Mouse (Mus musculus): ENCODE results near the gene Fam50b. TPM values are rescaled to one million over a fixed set of nuclear protein-coding genes. Genes with fewer than 3 reads are reported as not detected.

The Fam50b gene
- polyA plus RNA-seq, 1 experiment from 2014 or later = not detected

DNA sequence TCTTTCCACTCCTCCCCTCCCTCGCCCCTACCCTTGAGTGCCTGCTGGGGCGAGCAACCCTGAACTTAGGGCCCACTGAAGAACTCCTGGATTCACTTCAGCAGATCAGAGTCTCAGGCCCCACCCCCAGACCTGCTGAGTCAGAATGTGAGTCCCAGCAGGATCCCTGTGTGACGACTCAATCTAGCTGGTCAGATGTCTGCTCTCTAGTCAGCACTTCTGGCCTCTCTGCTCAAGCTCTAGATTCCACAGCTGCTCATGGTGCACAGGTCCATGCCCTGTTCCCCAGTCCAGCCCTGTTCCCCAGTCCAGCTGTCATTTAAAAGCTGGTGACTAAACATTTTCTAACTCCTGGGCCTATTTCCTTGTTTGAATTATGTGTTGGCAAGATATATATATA is 13.9 kb downstream of the Fam50b start:
- 73% methylated on average over 3 of the region's 3 CpGs for WGBS

GRCm38 (mm10) chr13:34759202-34759601 is 24.6 kb downstream of the Fam50b start:
- ATAC-seq (ENCODE audit: low read depth) = no peak
- WGBS = 98% methylated on average over 9 of the region's 9 CpGs

More for the DNA sequence above, 13.9 kb downstream of the Fam50b start:
- Histone ChIP-seq H3K27me3 (ENCODE audit: control insufficient read depth, insufficient read depth, low read depth, low read length) (no peaks in the 10 kb centered on the region), H3K27ac (ENCODE audit: low read length) (no peak overlapping the region), H3K9ac (ENCODE audit: low read length) (no peak overlapping the region), H3K4me3 (ENCODE audit: low read length) (no peak overlapping the region), H3K4me2 (ENCODE audit: low read depth, low read length) (no peak overlapping the region), H3K9me3 (ENCODE audit: control insufficient read depth, low read length) (peaks cover 2% of the 10 kb centered on the region), H3K36me3 (ENCODE audit: control insufficient read depth, insufficient read depth, low read length) (no peaks in the 10 kb centered on the region), H3K4me1 (replicated peaks; ENCODE audit: control insufficient read depth, insufficient read depth, low read length) (no peaks in the 10 kb centered on the region; the same call in 1 of the 2 replicates)
- no peak for ATAC-seq (ENCODE audit: low read depth)

GRCm38 (mm10) chr13:34760518-34761287 is 26.1 kb downstream of the Fam50b start:
- WGBS = 15% methylated on average over 7 of the region's 7 CpGs
- no peaks in the 10 kb centered on the region for H3K36me3 ChIP-seq (ENCODE audit: control insufficient read depth, insufficient read depth, low read length)
- H3K4me3 ChIP-seq (ENCODE audit: low read length) = no peak overlapping the region
- H3K4me1 ChIP-seq (replicated peaks; ENCODE audit: control insufficient read depth, insufficient read depth, low read length) = peaks cover 12% of the 10 kb centered on the region
- H3K4me2 ChIP-seq (ENCODE audit: low read depth, low read length) = no peak overlapping the region
- no peak overlapping the region for H3K9ac ChIP-seq (ENCODE audit: low read length)
- 0 out of 2 replicates have a peak overlapping the region, but pooled peaks have one; percentile 0 for H3K27ac ChIP-seq (ENCODE audit: low read length)
- no peaks in the 10 kb centered on the region for H3K27me3 ChIP-seq (ENCODE audit: control insufficient read depth, insufficient read depth, low read depth, low read length)
- no peaks in the 10 kb centered on the region for H3K9me3 ChIP-seq (ENCODE audit: control insufficient read depth, low read length)
- ATAC-seq (ENCODE audit: low read depth) = peak; percentile 69

More at GRCm38 (mm10) chr13:34759202-34759601, 24.6 kb downstream of the Fam50b start:
- Histone ChIP-seq H3K9ac (ENCODE audit: low read length) (no peak overlapping the region), H3K36me3 (ENCODE audit: control insufficient read depth, insufficient read depth, low read length) (no peaks in the 10 kb centered on the region), H3K4me3 (ENCODE audit: low read length) (no peak overlapping the region), H3K4me2 (ENCODE audit: low read depth, low read length) (no peak overlapping the region), H3K27ac (ENCODE audit: low read length) (no peak overlapping the region), H3K27me3 (ENCODE audit: control insufficient read depth, insufficient read depth, low read depth, low read length) (no peaks in the 10 kb centered on the region), H3K9me3 (ENCODE audit: control insufficient read depth, low read length) (no peaks in the 10 kb centered on the region), H3K4me1 (replicated peaks; ENCODE audit: control insufficient read depth, insufficient read depth, low read length) (peaks cover 12% of the 10 kb centered on the region)

DNA sequence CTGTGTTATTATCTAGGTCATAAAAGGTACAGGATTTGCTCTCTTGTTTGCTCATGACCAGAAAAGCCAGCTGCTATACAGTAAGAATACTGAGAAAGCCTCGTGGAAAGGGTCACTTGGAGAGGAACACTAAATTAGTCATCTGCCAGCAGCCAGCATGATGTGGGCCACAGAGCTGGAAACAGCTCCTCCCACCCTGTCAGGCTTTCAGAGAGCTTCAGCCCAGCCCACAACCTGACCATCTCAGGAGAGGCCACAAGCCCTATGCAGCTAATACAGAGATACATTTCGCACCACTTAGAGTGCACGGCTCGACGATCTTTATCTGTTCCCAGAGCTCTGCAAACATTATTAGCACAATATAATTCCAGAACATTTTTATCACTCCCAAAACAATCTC is 27.5 kb downstream of the Fam50b start:
- WGBS = 32% methylated on average over 5 of the region's 5 CpGs
- Histone ChIP-seq H3K4me1 (replicated peaks; ENCODE audit: control insufficient read depth, insufficient read depth, low read length) (peaks cover 12% of the 10 kb centered on the region), H3K27ac (ENCODE audit: low read length) (no peak overlapping the region), H3K4me2 (ENCODE audit: low read depth, low read length) (no peak overlapping the region), H3K36me3 (ENCODE audit: control insufficient read depth, insufficient read depth, low read length) (no peaks in the 10 kb centered on the region), H3K9me3 (ENCODE audit: control insufficient read depth, low read length) (no peaks in the 10 kb centered on the region), H3K4me3 (ENCODE audit: low read length) (no peak overlapping the region), H3K9ac (ENCODE audit: low read length) (no peak overlapping the region), H3K27me3 (ENCODE audit: control insufficient read depth, insufficient read depth, low read depth, low read length) (no peaks in the 10 kb centered on the region)
- no peak for ATAC-seq (ENCODE audit: low read depth)

- Histone ChIP-seq H3K9me3 (ENCODE audit: control insufficient read depth, low read length) (no peaks in the 10 kb centered on the region), H3K27me3 (ENCODE audit: control insufficient read depth, insufficient read depth, low read depth, low read length) (no peaks in the 10 kb centered on the region), H3K36me3 (ENCODE audit: control insufficient read depth, insufficient read depth, low read length) (no peaks in the 10 kb centered on the region), H3K4me2 (ENCODE audit: low read depth, low read length) (no peak overlapping the region), H3K9ac (ENCODE audit: low read length) (no peak overlapping the region), H3K27ac (ENCODE audit: low read length) (no peak overlapping the region), H3K4me3 (ENCODE audit: low read length) (no peak overlapping the region), H3K4me1 (replicated peaks; ENCODE audit: control insufficient read depth, insufficient read depth, low read length) (peaks cover 14% of the 10 kb centered on the region)
- 71% methylated on average over 4 of the region's 4 CpGs for WGBS
- no peak for ATAC-seq (ENCODE audit: low read depth)
Observed at GRCm38 (mm10) chr13:34762865-34763264, 28.2 kb downstream of the Fam50b start.

GRCm38 (mm10) chr13:34765269-34765668 is 30.6 kb downstream of the Fam50b start:
- Histone ChIP-seq H3K9ac (ENCODE audit: low read length) (no peak overlapping the region), H3K4me3 (ENCODE audit: low read length) (no peak overlapping the region), H3K36me3 (ENCODE audit: control insufficient read depth, insufficient read depth, low read length) (no peaks in the 10 kb centered on the region), H3K27ac (ENCODE audit: low read length) (no peak overlapping the region), H3K9me3 (ENCODE audit: control insufficient read depth, low read length) (no peaks in the 10 kb centered on the region), H3K4me2 (ENCODE audit: low read depth, low read length) (no peak overlapping the region), H3K4me1 (replicated peaks; ENCODE audit: control insufficient read depth, insufficient read depth, low read length) (peaks cover 13% of the 10 kb centered on the region), H3K27me3 (ENCODE audit: control insufficient read depth, insufficient read depth, low read depth, low read length) (no peaks in the 10 kb centered on the region)
- WGBS = 65% methylated on average over 5 of the region's 5 CpGs
- no peak for ATAC-seq (ENCODE audit: low read depth)

DNA sequence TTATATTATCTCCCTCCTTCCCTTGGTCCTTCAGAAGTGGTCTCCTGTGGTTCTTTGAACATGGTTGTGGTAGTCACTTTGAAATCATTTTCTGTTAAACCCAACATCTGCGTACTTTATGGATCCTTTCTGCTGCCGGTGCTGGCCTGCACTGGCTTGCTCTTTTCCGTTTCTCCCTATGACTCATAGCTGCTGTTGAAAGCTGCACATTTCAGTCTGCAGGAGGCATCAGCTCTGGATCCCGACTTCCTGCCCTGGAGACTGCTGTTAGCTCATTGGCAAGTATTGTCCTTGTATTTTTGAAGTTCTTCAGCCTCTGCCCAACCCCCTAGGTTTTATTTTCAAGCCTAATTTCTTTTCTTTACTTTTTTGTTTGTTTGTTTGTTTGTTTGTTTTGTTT is 31.9 kb downstream of the Fam50b start:
- H3K4me3 ChIP-seq (ENCODE audit: low read length) = no peak overlapping the region
- H3K9me3 ChIP-seq (ENCODE audit: control insufficient read depth, low read length) = no peaks in the 10 kb centered on the region
- no peaks in the 10 kb centered on the region for H3K36me3 ChIP-seq (ENCODE audit: control insufficient read depth, insufficient read depth, low read length)
- no peak overlapping the region for H3K4me2 ChIP-seq (ENCODE audit: low read depth, low read length)
- H3K4me1 ChIP-seq (replicated peaks; ENCODE audit: control insufficient read depth, insufficient read depth, low read length) = 0 out of 2 replicates have a peak, but pooled peaks cover 5% of the 10 kb centered on the region
- ATAC-seq (ENCODE audit: low read depth) = no peak
- H3K27me3 ChIP-seq (ENCODE audit: control insufficient read depth, insufficient read depth, low read depth, low read length) = no peaks in the 10 kb centered on the region
- no peak overlapping the region for H3K27ac ChIP-seq (ENCODE audit: low read length)
- no peak overlapping the region for H3K9ac ChIP-seq (ENCODE audit: low read length)
- 48% methylated on average over 4 of the region's 4 CpGs for WGBS

DNA sequence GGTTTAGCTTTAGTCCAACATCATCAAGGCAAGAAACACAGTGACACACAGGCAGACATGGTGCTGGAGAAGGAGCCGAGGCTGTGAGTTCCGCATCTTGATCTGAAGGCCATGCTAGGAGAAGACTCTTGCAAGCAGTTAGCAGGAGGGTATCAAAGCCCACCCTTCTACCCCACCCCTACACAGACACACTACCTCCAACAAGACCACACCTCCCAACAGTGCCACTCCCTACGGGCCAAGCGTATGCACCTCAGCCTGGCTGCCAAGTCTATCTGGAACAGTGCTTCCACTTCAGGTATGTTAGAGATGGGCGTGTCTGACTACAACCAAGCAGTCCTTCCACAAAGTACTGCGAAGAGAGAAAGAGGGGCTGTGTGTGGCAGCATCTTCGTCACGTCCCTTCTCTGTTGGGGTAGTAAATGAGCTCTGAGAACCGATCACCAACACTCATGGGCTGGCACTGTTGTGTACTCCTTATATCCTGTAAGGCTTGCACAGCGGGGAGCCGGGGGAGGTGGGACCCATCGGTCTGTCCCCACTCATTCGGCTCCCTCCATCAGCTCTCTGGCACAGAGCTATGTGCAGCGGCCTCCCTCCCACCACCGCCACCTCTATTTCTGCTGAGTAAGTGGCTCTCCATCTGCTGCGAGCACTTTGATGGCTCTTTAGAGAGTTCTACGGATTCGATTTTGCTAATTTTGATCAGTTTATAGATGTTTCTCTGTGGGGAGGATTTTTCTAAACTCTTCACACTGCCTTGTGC is 33.1 kb downstream of the Fam50b start:
- H3K4me2 ChIP-seq (ENCODE audit: low read depth, low read length) = no peak overlapping the region
- WGBS = 69% methylated on average over 18 of the region's 18 CpGs
- H3K9ac ChIP-seq (ENCODE audit: low read length) = no peak overlapping the region
- H3K4me1 ChIP-seq (replicated peaks; ENCODE audit: control insufficient read depth, insufficient read depth, low read length) = 0 out of 2 replicates have a peak, but pooled peaks cover 5% of the 10 kb centered on the region
- H3K27me3 ChIP-seq (ENCODE audit: control insufficient read depth, insufficient read depth, low read depth, low read length) = no peaks in the 10 kb centered on the region
- H3K36me3 ChIP-seq (ENCODE audit: control insufficient read depth, insufficient read depth, low read length) = no peaks in the 10 kb centered on the region
- ATAC-seq (ENCODE audit: low read depth) = peak; percentile 41; the same call in 1 of the 2 replicates
- no peak overlapping the region for H3K27ac ChIP-seq (ENCODE audit: low read length)
- no peaks in the 10 kb centered on the region for H3K9me3 ChIP-seq (ENCODE audit: control insufficient read depth, low read length)
- no peak overlapping the region for H3K4me3 ChIP-seq (ENCODE audit: low read length)

- no peaks in the 10 kb centered on the region for H3K9me3 ChIP-seq (ENCODE audit: control insufficient read depth, low read length)
- WGBS = 48% methylated on average over 3 of the region's 3 CpGs
- ATAC-seq (ENCODE audit: low read depth) = no peak
Observed at GRCm38 (mm10) chr13:34776767-34777166, 42.1 kb downstream of the Fam50b start.

More at GRCm38 (mm10) chr13:34776767-34777166, 42.1 kb downstream of the Fam50b start:
- no peak overlapping the region for H3K4me3 ChIP-seq (ENCODE audit: low read length)
- no peak overlapping the region for H3K4me2 ChIP-seq (ENCODE audit: low read depth, low read length)
- no peak overlapping the region for H3K9ac ChIP-seq (ENCODE audit: low read length)
- no peaks in the 10 kb centered on the region for H3K36me3 ChIP-seq (ENCODE audit: control insufficient read depth, insufficient read depth, low read length)
- no peak overlapping the region for H3K27ac ChIP-seq (ENCODE audit: low read length)
- peaks cover 10% of the 10 kb centered on the region for H3K4me1 ChIP-seq (replicated peaks; ENCODE audit: control insufficient read depth, insufficient read depth, low read length)
- no peaks in the 10 kb centered on the region for H3K27me3 ChIP-seq (ENCODE audit: control insufficient read depth, insufficient read depth, low read depth, low read length)
